Mouse (Mus musculus) heart, postnatal 25 days (tissue): ENCODE measurements around the gene Trpm8. TPM values are rescaled to one million over a fixed set of nuclear protein-coding genes. Genes with fewer than 3 reads are reported as not detected.

ENCODE experiments used
- DNase-seq: peaks from one replicate; pipeline ENCODE4 v3.0.0; 2022; ENCODE audit warnings: low spot score
- intact Hi-C: fragments of 180-260 bp; cut with DNase I; formaldehyde crosslinking; loops from one replicate; pipeline ENCODE4 v1.15.1; 2025
- total RNA-seq, 2 experiments: library from RNA; stranded (reverse); gene quantifications; 2 replicates each; pipeline ENCODE4 v1.2.3; 2021

The Trpm8 gene
- total RNA-seq, 2 experiments from 2014 or later = not detected

DNA sequence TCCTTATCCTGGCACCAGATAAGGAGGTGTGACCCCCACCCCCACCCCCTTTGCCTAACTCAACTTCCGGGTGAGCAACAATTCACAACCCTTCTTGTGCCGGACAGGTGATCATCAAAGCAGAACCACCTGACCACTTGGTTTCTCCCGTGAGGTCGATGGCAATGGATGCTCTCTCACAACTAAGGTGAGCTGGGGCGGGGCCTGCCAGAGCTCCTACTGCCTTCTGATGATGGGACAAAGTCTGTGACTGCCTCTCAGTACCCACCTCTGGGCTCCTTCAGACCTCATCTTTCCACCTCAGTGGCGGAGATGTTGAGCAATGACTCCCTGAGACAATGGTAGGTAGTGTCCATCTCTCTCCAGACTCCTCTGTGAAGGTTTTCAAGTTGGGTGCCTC, 31.6 kb upstream of the Trpm8 start:
- no peak for DNase-seq
- intact Hi-C loops = no loop called here

GRCm38 (mm10) chr1:88246386-88246785, 31.1 kb upstream of the Trpm8 start:
- no peak for DNase-seq
- intact Hi-C loops = no loop called here

DNA sequence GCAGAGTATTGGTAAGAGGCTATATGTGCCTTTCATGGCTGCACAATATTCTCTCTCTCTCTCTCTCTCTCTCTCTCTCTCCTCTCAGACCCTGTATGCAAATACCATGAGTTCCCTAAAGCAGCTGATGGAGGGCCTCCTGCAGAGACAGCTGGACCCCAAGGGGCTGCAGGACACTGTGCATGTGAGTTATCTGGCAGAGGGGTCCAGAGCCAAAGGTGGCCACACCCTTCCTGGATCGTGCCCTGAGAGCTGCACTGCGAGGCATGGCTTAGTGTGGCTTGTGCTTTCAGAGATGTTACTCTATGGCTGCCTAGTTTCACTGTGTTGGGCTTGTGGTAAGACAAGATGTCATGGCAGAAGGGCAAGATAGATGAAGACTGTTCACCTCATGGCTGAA, 29.8 kb upstream of the Trpm8 start:
- intact Hi-C loops = no loop called here
- DNase-seq = no peak

DNA sequence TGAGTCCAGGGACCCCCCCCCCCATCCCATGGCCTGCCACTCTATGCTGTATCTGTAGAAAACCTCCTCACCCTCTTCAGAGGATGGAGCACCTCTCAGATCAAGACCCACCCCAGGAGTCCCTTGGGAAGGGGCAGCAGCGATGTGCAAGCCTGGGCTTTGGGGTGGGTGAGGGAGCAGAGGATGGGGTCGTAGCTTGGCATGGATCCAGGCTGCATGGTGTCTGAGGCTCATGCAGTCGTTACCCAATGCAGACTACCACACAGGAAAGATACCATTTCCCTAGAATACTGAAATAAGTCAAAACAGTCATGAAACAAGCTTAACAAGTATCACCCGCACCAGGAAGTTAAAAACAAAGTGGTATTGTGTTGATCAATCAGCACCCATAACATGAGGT, 28.8 kb upstream of the Trpm8 start:
- intact Hi-C loops = no loop called here
- no peak for DNase-seq

GRCm38 (mm10) chr1:88249596-88249995, 27.9 kb upstream of the Trpm8 start:
- intact Hi-C loops = no loop called here
- DNase-seq = no peak

- DNase-seq = no peak
- intact Hi-C loops = no loop called here
Measured at GRCm38 (mm10) chr1:88250023-88250422, 27.4 kb upstream of the Trpm8 start.

GRCm38 (mm10) chr1:88253106-88253505, 24.4 kb upstream of the Trpm8 start:
- DNase-seq = no peak
- intact Hi-C loops = no loop called here

DNA sequence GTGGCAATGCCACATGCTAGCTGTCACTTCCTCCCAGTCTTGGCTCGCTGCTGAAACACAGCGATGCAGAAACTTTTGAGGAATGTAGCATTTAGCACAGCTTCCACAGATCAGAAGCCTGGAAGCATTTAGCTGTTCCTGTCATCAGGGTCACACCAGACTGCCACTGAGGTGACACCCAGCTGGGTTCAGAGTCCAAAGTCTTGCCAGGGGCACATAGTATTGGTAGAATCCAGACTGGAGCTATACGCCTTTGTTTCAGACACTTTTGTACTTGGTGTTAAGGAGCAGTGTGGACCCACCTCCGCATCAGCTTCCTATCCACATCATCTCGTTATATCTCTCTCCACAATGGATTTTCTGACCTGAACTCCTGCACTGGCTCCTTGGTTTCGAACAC, 23.9 kb upstream of the Trpm8 start:
- intact Hi-C loops = no loop called here

GRCm38 (mm10) chr1:88254793-88255465, 22.5 kb upstream of the Trpm8 start:
- intact Hi-C loops = no loop called here
- DNase-seq = no peak

More for the DNA sequence above, 23.9 kb upstream of the Trpm8 start:
- DNase-seq = no peak

DNA sequence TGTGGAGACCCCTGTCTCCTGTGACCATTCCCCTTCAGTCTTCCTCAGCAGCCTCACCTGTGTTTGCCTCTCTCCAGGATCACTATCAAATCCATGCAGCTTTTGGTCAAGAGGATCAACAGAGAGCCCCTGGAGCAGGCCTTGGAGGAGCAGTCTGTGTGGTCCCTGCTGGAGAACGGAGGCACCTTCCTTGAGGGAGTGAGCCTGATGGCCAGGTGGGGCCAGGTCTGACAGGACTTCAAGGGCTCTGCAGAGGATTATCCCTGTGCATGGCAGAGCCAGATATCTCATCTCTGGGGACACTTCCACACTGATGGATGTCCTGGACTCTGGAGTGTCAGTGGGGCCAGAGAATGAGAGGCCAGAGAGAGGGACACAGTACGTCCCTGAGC, 22.0 kb upstream of the Trpm8 start:
- no peak for DNase-seq
- intact Hi-C loops = no loop called here

DNA sequence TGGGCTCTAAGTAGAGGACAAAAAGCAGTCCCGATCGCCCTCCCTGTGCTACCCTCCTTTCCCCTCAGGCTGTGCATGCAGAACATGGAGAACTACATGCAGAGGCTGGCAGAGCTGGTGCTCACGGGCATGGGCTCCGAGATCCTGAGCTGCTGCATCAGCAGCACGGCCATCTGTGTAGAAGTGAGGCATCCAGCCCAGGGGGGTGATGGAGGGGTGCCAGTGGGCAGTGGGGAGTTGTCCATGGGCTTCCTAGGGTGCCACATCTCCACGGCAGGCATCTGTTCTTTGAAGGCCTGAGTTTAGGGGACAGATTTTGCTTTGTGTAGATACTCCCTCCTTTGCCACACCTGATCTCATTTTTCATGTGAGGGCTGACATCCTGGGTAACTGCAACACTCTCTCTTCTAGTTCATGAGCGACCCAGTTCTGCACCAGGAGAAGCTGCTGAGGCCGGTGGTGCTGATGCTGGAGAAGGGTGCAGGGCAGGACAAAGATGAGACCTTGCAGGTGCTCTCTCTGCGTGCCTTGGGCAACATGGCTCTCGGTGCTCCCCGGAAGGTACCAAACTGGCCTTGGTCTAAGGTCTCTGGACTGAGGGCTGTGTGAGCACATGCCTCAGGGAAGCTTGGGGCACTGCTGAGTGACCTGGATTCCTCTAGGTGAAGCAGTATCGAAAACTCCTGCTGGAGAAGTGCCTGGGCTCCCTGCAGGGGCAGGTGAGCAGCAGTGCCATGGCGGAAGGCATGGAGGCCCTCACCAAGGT, 21.3 kb upstream of the Trpm8 start:
- intact Hi-C loops = no loop called here
- DNase-seq = no peak

DNA sequence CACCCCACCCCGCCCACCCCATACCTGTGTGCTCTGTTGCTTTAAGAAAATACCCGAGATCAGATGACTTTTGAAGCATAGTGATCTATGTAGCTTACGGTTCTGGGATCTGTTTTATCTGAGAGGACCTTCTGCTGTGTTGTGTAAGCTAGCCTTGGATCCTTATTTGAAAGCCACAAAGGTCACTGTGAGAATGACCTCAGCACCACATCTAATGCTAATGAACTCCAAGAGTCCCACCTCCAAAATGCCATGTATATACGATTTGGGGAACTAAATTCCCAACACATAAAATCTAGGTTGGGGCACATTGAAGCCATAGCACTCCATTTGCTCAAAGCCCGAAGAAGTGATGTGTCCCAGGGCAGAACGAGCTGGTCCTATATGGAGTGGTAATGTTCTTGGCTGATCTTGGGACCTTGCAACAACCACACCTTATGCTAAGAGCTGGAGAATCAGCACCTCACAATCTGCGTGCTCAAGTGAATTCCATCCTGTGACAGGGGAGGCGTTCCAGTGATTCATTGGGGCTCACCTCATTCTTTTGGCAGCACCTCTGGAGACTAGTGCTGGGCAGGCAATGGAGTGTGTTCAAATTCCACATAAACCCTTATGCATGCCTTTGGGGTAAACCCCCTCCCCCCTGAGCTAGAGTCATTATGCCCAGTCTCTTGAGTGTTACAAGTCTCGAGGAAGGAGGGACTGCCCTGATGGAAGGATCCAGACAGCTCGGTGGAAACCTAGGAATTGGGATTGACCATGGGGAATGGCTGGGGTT, 20.4 kb upstream of the Trpm8 start:
- no peak for DNase-seq
- intact Hi-C loops = no loop called here

DNA sequence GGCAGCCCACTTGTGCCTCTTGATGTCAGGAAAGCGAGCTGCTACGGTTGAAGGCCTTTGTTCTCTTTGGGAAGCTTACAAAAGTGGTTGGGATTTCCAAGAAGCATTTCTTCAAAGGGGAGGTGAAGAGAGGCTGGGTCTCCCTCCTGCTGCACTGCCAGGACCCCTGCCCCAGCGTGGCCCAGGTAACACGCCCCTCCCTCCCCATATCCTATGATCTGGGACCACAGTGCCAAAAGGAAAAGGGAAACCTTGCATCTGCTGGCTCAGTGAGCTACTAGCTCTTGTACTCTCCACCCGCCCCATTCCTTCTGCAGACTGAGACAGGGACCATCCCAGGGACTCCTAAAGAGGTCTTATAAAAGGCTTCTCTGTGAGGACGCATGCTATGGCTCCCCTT, 19.8 kb upstream of the Trpm8 start:
- no peak for DNase-seq
- intact Hi-C loops = no loop called here

DNA sequence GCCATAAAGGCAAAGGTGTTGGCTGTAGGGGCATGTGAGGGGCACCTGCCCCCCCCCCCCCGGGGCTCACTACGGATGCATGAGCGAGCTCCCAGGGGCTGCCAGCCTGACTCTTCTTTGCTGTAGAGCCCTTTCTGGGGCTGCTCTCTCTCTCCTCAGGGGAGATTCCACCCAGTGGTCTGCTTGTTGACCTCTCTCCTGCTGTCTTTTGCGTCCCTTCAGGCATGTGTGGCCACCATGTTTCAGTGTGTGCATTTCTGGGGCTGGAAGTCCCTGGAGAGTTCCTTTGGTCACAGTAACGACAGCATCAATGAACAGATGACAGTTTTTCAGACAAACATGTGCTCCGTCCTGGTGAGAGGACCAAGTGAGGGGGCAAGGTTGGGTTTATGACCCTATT, 19.1 kb upstream of the Trpm8 start:
- intact Hi-C loops = no loop called here

DNA sequence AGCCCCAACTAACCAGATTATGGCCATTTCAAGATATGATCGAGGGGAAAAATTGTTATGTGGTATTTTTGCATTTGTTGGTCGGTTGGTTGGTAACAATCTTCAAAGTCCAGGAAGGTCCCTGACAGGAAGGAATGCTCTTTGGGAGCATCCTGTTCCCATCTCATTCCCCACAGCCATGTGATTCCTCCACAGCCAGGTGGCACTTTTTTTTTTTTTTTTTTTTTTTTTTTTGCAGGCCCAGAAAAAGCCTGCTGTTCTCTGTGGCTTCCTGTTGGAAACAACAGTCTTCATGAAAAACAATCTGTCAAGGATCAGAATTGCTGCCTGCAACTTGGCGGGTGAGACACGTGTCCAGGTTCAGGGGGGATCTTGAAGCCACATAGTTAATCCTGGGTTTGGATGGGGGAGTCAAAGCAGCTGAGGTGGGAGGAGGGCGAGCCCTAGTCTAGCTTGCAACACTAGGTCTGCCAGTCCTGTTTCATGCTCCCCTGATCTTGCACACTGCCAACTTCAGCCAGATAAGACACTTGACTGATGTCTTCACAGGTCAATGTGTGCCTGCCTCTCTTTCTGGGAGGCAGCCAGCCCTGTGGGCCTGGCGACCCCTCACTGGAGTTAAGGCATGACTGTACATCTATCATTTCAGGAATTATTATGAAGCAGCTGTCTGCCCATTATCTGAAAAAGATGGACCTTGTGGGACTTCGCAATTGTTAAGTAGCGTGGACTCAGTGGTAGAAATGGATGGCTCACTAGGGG, 18.4 kb upstream of the Trpm8 start:
- intact Hi-C loops = no loop called here
- no peak for DNase-seq

More for the DNA sequence above, 19.1 kb upstream of the Trpm8 start:
- DNase-seq = no peak

DNA sequence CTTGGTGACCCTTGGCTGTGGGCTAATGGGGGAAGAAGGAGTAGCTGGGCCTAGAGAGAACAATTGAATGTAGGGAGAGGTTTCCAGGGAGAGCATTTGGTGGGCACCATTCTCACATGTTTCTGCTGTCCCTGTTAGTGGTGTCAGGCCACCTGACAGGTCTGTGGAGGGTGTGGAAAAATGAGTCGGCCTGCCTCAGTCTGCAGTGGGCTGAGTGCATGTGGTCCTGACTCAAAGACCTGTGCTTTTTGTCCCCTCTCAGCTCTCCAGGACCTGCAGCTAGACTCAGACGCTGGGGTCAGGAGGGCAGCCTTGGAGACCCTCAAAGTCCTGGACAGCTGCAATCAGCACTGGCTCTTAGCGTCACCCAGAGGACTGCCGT, 17.8 kb upstream of the Trpm8 start:
- DNase-seq = no peak
- intact Hi-C loops = no loop called here

DNA sequence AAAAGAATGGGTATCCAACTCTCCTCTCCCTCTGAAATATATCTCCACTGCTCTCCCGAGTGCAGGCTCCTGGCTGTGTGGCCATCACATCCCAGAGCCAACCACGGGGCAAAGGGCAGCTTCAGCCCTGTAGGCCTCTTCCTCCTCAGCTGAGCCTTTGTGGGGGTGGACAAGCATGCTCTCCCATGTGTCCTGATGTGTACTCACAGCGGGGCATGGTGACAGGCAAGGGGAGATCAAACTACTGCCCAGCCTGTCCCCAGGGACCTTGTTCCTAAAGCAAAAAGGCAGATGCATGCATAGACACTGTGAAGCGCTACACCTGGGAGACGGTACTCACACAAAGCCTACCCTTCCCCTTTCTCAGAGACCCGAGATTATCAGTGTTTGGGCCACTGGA, 17.3 kb upstream of the Trpm8 start:
- intact Hi-C loops = no loop called here
- DNase-seq = no peak

DNA sequence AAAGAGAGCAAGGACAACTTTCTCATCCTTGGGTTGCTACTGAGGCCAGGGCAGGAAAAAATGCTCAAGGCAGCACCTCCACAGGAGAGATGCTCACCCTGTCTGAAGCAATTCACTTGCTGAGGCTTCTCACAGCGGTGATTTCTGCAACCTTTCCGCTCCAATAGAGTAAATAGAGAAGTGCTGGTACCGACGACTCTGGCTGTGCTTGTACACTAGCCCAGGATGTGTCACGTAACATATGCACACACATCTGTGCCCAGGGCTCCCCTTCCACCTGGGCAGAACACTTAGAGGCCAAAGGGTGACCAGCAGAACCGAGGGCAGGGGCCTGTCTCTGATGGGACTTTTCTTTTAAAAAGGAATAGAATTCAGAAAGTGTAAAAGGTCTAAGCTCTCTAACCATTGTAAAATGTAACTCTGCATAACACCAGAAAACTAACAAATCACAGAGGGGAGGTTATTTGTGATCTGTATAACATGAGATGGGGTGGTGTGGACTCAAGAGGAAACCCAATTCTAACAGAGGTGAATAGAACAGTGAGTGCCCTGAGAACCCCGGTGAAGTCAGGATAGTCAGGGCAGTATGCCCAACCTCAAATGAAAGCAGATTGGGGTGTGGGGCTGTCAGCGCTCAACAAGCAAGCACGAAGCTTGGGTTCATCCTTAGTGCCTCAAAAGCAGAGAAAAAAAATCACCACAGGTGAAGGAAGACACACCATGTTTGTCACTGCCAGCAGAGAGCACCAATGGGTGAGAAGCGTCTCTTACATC, 16.7 kb upstream of the Trpm8 start:
- intact Hi-C loops = no loop called here
- no peak for DNase-seq

DNA sequence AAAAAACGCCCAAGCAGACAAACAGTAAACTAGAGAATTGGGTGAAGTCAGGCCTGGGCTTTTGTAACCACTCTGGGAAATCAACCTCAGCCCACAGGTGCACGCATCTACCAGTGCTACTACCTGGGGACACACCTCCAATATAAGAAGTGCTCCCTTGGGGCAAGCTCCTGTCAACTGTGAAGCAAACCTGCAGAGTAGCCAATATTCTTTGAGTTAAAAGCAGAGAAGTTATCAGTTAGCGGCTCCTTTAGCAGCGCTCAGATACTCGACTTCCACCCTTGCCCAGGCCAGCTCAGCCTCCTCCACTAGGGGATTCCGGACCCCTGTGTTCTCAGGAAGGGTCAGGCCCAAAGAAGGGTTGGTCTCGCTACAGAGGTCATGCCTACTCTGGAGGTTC, 15.8 kb upstream of the Trpm8 start:
- DNase-seq = no peak
- intact Hi-C loops = no loop called here

DNA sequence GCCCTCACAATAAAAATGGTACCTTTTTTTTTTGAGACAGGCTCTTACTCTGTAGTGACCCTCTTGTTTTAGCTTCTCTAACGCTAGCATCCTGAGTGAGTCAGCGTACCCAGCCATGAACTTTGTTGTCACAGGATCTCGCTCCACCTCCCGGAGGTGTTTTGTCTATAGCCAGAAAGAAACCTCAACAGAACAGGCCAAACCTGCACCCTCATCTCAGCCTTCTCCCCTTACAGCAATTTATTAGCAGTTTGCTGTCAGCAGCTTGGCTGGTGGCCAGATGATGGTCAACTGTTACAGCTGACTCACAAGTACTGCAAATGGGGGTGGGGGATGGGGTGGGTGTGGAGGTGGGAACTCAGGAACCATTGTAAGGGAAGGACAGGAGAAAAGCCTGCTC, 15.2 kb upstream of the Trpm8 start:
- intact Hi-C loops = no loop called here
- DNase-seq = no peak
